Mouse (Mus musculus) spleen, postnatal 36 days (tissue): Measurements from ENCODE around the gene Lce6a.

Experiments used
- DNase-seq, 2 experiments: peaks; one replicate each; pipeline ENCODE4 v3.0.0; 2022; ENCODE audit warnings: low spot score in 2 of 2, mixed read lengths in 1 of 2

Gene Lce6a

GRCm38 (mm10) chr3:92621560-92621959 is at the start of gene Lce6a:
Lce6a (minus strand) TSS chr3:92621660.
- DNase-seq = no peak

DNA sequence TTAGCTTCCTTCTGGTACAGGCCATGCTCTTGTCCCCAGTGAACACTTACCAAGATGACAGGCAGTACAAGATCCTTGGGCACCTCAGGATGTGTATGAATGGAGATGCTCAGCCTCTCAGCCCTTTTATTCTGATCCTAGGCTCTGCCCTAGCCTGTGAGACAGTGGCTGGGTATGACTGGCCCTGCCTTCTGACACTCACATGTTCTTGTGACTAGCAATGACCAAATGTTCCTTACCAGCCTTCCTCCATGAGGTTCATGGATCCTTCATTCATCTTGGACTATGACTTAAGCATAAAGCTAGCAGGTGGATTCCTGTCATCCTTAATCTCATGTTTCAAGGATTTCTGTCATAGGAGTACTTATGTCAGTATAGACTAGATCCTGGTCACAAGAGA is 48.8 kb upstream of the Lce6a start, which contains the start of gene Lce1a2:
TSS of gene Lce1a2 (minus strand) at position 101 of the 400 bp plus-strand sequence.
- DNase-seq = no peak

DNA sequence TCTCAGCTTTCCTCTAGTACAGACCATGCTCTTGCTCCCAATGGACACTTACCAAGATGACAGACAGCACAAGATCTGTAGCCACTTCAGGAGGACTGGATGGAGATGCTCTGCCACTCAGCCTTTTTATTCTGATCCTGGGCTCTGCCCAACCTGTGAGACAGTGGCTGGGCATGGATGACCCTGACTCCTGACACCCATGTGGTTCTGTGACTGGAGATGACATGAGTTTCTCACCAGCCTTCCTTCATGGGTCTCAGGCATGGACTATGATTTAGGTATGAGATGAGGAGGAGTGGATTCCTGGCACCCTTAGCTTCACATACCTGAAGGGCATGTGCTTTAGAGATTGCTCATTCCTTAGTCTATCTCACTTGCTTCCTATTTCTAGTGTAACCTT is 35.4 kb upstream of the Lce6a start, which contains the start of gene Lce1b:
TSS of gene Lce1b (minus strand) at position 101 of the 400 bp plus-strand sequence.
- no peak for DNase-seq

DNA sequence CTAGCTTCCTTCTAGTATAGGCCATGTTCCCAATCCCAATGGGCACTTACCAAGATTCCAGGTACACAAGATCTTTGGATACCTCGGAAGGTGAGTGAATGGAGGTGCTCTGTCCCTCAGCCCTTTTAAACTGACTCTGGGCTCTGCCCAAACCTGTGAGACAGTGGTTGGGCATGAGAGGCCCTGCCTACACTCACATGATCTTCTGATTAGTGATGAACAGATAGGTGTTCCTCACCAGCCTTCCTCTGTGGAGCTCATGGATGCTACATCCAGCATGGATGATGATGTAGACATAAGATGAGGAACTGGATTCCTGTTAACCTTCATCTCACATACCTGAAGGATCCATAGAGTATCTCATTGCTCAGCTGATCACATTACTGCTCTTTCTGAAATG is 26.7 kb upstream of the Lce6a start, which contains the start of gene Lce1a1:
TSS of gene Lce1a1 (minus strand) at position 101 of the 400 bp plus-strand sequence.
- no peak for DNase-seq

DNA sequence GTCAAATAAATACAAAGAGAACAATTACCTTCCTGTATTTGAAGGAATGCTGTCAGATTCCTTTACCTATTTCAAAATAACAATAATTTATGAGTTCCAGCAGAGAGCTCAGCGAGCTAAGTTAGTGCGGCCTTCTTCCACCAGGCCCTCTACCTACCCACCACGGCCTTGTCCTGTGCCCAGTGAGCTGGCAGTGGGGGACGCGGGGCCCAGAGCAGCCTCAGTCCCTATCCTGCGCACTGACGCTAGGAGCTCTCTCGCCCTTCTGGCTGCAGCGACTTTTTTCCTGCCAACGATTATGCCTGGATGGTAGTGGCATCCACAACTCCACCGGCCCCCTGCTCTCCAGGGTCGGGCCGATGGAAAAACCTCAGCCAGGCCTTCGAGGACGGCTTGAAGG is 18.4 kb upstream of the Lce6a start:
- no peak for DNase-seq

DNA sequence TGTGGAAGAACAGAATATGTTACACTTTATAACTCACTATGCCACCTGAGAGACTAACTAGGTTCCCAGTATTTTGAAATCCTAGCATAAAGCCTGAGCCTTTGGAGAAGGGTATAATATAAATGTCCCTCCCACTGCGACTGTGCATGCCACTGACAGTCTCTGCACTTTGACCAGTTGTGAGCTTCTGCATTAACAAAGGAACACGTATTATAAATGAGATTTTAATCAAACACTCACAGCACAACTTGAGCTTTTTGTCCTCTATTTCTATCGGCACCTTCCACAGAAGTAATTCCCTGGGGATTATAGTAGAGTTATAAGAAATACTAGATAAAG is 17.2 kb upstream of the Lce6a start:
- DNase-seq = no peak

GRCm38 (mm10) chr3:92637745-92638652 is 16.5 kb upstream of the Lce6a start:
- DNase-seq = no peak

GRCm38 (mm10) chr3:92609804-92610203 is 11.7 kb downstream of the Lce6a start:
- no peak for DNase-seq

- DNase-seq = no peak
Observed at GRCm38 (mm10) chr3:92607392-92607791, 14.1 kb downstream of the Lce6a start, which contains the start of gene 2210017I01Rik. 2210017I01Rik (minus strand) TSS chr3:92607492.

DNA sequence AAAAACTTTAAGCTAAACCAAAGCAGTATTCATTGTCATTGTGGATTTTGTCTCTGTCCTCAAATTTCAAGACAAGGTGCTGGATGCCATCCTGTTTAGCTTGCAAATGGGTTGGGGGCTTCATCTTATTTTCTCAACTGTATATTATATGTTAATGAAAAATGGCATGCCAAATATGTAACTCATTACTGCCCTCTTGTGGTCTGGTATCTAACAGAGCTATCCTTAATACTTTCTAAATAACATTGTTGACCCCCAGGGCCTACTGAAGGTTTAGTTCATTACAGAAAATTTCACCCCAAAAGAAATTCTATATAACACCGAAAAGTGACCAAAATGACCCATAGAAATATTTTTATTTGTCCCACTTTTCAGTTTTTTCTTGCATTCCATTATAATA is 19.3 kb downstream of the Lce6a start:
- no peak for DNase-seq

DNA sequence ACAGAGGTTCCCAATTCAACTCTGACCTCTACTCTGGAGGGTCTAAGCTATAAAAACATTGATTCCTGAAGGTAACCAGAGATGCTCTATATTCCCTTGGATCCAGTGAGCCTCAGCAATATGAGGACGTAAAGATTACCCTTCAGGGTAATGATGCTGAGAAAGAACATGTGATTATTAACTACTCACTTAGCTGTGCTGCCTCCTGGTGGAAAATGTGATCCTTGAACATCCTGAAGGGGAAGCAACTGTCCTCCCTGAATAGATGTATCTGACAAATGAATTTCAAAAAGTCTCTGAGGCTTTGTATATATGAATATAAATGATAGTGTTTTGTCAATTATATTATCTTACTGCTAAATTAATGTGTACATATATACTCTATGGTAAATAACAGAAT is 21.0 kb downstream of the Lce6a start:
- DNase-seq = no peak

GRCm38 (mm10) chr3:92599973-92600372 is 21.5 kb downstream of the Lce6a start:
- no peak for DNase-seq

DNA sequence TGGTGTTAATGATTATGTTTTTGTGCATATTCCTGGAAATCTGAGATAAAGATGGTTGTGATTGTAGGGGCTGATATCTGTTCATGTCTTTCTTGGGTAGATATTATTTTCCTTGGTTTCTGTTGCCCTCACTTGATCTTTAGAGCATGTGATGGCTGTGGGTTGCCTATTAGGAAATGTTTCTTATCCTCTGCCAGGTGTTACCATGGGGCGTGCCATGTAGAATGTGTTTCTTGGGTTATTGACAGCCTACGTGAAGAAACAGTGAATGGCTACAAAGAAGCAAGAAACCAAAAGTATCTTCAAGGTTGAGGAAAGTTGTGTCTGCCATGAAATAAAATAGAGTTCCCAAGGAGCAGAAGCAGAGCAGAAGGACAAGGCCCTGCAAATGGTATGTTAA is 23.0 kb downstream of the Lce6a start:
- no peak for DNase-seq

DNA sequence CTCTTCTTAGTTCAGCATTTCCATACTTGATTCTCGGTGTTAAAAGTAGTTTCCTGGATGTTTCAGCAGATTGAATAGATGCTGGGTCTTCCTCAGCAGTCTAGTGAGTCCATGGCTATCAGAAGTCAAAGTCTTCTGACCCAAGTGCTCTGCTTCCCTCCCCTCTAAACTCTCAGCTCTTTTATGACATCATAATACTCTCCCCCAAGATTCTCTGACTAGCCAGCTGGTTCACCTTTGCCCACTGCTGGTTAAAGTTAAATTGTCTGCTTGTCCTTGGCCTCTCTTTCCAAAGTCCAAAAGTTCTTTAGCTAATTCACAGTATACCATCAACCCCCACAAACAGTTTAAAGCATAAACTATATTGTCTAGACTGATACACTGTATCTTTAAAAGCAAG is 32.6 kb downstream of the Lce6a start, which contains the start of gene Smcp:
TSS of gene Smcp (minus strand) at position 140 of the 400 bp plus-strand sequence.
- no peak for DNase-seq

- DNase-seq = no peak
Observed at GRCm38 (mm10) chr3:92587190-92587589, 34.3 kb downstream of the Lce6a start.

DNA sequence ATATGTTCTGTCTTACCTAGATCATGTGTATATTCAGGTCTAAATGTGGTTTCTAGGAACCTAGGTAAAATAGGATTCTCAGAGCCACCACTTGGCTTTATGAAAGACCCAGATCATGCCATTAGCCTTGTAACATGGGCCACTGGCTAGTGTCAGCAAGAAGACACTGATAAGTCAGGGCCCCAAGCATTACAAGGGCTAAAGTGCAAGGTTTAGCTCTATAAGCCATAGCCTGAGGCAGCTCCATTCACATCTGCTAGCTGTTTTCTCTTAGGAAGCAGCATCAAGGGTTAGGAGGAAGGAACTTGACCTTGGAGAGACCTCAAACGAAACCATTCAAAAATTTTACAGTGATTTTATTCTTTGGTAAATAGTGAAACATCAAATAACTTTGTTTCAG is 36.4 kb downstream of the Lce6a start:
- no peak for DNase-seq

GRCm38 (mm10) chr3:92583164-92583826 is 38.2 kb downstream of the Lce6a start:
- DNase-seq = no peak

DNA sequence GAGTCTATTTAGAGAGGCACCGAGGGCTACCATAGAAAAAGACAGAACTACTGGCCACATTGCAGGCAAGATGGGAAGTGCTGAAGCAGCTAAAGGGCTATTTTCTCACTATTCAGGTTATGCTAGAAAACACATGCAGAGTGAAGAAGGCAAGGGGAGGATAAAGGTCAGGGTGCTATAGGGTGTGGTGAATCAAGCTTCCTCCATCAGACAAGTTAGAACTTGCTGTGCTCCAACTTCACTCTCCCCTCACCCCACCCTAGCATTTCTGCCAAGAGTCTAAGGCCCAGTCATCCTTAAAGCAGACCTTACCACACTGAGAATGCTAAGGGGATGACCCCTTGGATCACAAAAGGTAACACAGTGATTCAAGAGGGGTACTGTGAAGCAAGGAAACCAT is 42.0 kb downstream of the Lce6a start:
- DNase-seq = no peak

GRCm38 (mm10) chr3:92578652-92579413 is 42.6 kb downstream of the Lce6a start:
- DNase-seq = no peak

- DNase-seq = no peak
Observed at GRCm38 (mm10) chr3:92573449-92574041, 47.9 kb downstream of the Lce6a start, which contains the start of gene Ivl. Ivl (minus strand) TSS chr3:92573735.

GRCm38 (mm10) chr3:92572514-92573155 is 48.8 kb downstream of the Lce6a start:
- no peak for DNase-seq
